Mouse (Mus musculus) brain, embryonic 14.5 days (tissue): ENCODE data around the gene Ren1.

Source experiments
- CTCF ChIP-seq: fragments of 200-500 bp; IDR thresholded peaks from 2 replicates; pipeline ENCODE4 v1.5.1; 2012; ENCODE audit warnings: inconsistent platforms, mild to moderate bottlenecking, moderate library complexity, borderline replicate concordance; ENCODE audit not compliant: insufficient read depth, insufficient read length; ENCODE audit errors: extremely low read depth
- POLR2A ChIP-seq: fragments of 200-500 bp; IDR thresholded peaks from 2 replicates; pipeline ENCODE4 v1.6.1; 2012; ENCODE audit warnings: mild to moderate bottlenecking, inconsistent platforms, borderline replicate concordance; ENCODE audit not compliant: poor library complexity, insufficient read depth, insufficient read length, severe bottlenecking; ENCODE audit errors: extremely low read depth

DNA sequence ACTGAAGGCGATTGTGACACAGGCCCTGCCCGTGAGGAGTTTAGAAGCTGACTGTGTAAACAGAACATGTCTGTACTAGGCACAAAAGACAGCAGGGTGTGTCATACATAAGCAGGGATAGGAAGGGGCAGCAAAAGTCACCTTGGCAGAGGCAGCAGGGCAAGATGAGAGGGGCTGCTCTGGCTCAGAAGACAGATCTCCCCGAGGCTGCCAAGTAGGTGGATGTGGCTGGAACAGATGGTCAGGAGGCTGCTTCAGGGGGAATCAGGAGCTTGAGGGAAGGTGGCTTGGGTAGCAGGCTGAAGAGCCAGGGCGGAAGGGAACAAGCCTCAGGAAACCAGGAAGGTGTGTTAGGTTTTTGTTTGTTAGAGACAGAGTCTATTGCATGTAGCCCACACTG, 20.0 kb downstream of the Ren1 start:
- TF ChIP-seq POLR2A (no peak), CTCF (no peak)
